Mouse (Mus musculus): ENCODE data around the gene Adgra3.

Gene Adgra3

DNA sequence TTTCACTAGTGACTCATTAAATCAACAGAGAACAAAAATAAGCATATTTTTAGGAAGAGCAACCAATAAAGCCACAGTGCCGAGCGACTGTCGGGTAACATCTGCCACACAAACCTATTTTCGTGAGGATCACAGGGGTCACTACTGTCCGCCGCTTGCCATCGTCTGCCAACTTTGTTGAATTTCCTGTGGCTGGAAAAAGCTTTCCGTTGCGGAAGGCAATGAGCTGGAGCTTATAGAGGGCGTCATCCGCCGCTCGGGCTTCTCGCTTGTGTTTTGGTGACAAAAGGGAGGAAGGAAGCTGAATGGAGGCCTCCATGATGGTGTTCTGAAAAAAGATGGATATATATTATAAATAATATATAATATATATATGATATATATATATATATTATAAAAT lies 79.6 kb downstream of the Adgra3 start:
- no peak for DNase-seq (ENCODE audit: extremely low read depth, low read depth, low spot score)

GRCm38 (mm10) chr5:49975971-49976370 lies 82.8 kb downstream of the Adgra3 start:
- no peak for DNase-seq (ENCODE audit: extremely low read depth, low read depth, low spot score)

DNA sequence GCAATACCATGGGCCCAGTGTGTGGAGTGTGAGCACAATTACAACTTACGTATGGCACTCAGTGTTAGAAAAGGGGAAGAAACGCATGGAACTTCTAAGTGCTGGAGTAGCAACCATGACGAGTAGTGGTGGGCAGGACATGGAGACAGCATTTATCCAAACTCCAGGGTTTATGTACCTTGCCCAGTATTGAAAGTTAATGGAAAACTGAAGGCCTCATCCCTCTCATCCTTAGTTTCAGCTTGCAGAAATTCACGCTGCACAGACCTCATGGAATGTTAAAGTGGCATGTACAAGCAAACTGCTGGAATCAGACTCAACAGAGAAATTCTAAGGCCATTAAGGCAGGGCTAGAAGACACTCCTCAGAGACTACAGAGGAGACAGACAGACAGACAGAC lies 84.6 kb downstream of the Adgra3 start:
- no peak for DNase-seq (ENCODE audit: extremely low read depth, low read depth, low spot score)

- DNase-seq (ENCODE audit: extremely low read depth, low read depth, low spot score): no peak
Measured at GRCm38 (mm10) chr5:49969660-49970059, 89.1 kb downstream of the Adgra3 start.

GRCm38 (mm10) chr5:49967726-49968125 lies 91.1 kb downstream of the Adgra3 start:
- DNase-seq (ENCODE audit: extremely low read depth, low read depth, low spot score): no peak

- no peak for DNase-seq (ENCODE audit: extremely low read depth, low read depth, low spot score)
Measured at GRCm38 (mm10) chr5:49965810-49966209, 93.0 kb downstream of the Adgra3 start.

- no peak for DNase-seq (ENCODE audit: extremely low read depth, low read depth, low spot score)
Measured at GRCm38 (mm10) chr5:49961478-49962431, 97.1 kb downstream of the Adgra3 start.

DNA sequence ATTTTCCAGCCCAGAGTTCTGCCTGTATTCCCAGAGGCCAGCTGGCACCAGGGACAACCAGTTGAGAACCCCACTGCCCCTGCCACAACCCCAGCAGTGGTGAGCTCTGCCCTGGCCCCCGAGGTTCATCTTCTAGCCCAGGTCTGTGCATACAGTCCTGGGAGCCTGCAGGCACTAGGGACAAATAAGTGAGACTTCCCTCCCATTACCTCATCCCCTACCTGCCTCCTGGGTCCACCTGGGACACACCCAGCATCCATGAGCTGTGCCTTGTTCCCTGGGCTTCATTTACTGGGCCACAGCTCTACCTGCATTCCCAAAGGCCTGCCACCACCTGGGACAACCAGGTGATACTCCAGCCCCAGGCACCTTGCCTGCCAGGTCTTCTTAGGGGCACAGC lies 122.5 kb downstream of the Adgra3 start:
- no peak for DNase-seq (ENCODE audit: extremely low read depth, low read depth, low spot score)

DNA sequence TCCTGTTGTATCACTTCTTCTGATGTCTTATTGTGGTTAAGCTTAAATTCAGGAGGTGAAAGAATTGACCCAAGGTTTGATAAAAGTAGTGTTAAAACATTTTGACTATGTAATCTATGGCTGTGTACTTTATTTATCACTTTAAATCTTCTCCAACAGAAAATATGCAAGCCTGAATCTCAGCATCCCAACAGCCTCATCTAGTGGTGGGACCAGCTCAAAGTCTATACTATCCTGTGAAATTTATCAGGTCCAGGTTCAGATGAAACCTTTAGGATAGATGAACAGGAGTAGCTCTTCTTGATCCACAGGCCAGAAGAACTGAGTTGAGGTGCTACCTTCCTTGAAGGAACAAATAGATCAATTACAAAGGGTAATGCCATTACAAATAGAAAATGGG lies 134.1 kb downstream of the Adgra3 start:
- no peak for DNase-seq (ENCODE audit: extremely low read depth, low read depth, low spot score)

DNA sequence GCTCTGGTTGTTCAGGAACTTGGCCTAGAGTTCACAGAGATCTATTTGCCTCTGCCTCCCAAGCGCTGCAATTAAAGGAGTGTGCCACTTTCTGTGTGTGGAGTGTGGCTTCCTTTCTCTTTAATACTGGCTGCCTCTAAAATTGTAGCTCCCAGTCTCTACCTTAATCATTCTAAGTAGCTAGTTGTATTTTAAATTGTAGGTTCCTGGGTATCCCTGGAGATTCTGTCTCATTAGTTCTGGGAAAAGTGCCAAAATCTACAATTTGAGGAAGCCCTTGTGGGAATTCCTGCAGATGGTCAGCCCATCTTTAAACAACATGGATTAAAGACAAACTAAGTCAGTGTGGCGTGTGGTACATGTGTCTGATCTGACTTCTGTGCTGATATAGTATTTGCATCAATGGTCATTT lies 143.1 kb downstream of the Adgra3 start:
- DNase-seq (ENCODE audit: extremely low read depth, low read depth, low spot score): no peak

Data from fat pad, adult 2 months (tissue).